Mouse (Mus musculus): ENCODE data around the gene Smyd5. TPM values are rescaled to one million over a fixed set of nuclear protein-coding genes. Genes with fewer than 3 reads are reported as not detected.

Gene Smyd5
- polyA plus RNA-seq, 1 experiment from 2014 or later: 30.5 TPM

GRCm38 (mm10) chr6:85403039-85403438 lies 28.8 kb upstream of the Smyd5 start:
- Histone ChIP-seq H3K27me3 (ENCODE audit: control insufficient read depth, insufficient read depth, low read length) (peaks cover 11% of the 10 kb centered on the region), H3K4me3 (ENCODE audit: control insufficient read depth in 1 of 2, insufficient read depth in 1 of 2, low read depth in 1 of 2, low read length in 2 of 2) (no peak overlapping the region), H3K4me1 (ENCODE audit: control insufficient read depth in 2 of 2, insufficient read depth in 2 of 2, low read length in 2 of 2) (no peaks in the 10 kb centered on the region), H3K27ac (replicated peaks in 1 of 2; ENCODE audit: control insufficient read depth in 1 of 2, insufficient read depth in 1 of 2, low read depth in 2 of 2, low read length in 2 of 2) (no peak overlapping the region), H3K36me3 (ENCODE audit: control insufficient read depth, insufficient read depth, low read length) (no peaks in the 10 kb centered on the region), H3K9ac (ENCODE audit: low read length) (no peak overlapping the region), H3K4me2 (ENCODE audit: low read length) (no peak overlapping the region), H3K9me3 (ENCODE audit: control insufficient read depth, low read length) (no peaks in the 10 kb centered on the region)
- ATAC-seq (ENCODE audit: insufficient number of reproducible peaks, insufficient read depth, low FRiP score, low read depth): no peak
- WGBS: 77% methylated on average over 10 of the region's 10 CpGs

GRCm38 (mm10) chr6:85409003-85409402 lies 22.8 kb upstream of the Smyd5 start:
- peak overlapping the region in 1 of 2 experiments; percentile 26; a peak in 2 of 4 replicates for H3K4me3 ChIP-seq (ENCODE audit: control insufficient read depth in 1 of 2, insufficient read depth in 1 of 2, low read depth in 1 of 2, low read length in 2 of 2)
- no peak for ATAC-seq (ENCODE audit: insufficient number of reproducible peaks, insufficient read depth, low FRiP score, low read depth)

DNA sequence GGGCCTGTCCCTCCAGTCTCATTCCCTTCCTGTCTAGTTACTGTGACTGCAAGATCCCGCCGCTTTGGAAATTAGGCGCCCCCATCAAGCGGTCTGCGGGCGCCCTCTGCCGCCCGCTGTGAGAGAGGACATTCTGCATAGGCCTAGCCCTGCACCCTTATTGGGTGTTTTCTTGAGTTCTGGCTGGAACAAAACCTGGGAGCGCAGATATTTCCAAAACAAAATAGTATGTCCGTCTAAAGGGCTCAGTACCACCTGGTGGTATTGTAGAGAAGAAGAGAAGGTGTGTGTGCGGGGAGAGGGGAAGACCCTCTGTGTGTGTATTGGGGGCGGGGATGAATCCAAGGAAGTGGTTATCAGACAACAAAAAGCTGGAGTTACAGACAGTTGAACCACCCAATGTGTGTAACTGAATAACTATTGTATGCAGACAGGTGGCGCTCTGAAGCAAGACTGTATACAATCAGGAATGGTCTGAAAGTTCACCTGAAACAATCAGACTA lies 21.0 kb upstream of the Smyd5 start:
- ATAC-seq (ENCODE audit: insufficient number of reproducible peaks, insufficient read depth, low FRiP score, low read depth): no peak; the same call in 1 of the 2 replicates
- H3K4me2 ChIP-seq (ENCODE audit: low read length): peak overlapping the region; percentile 30; the same call in 1 of the 2 replicates
- H3K27ac ChIP-seq (replicated peaks in 1 of 2; ENCODE audit: control insufficient read depth in 1 of 2, insufficient read depth in 1 of 2, low read depth in 2 of 2, low read length in 2 of 2): no peak overlapping the region
- peaks cover 2 to 3% of the 10 kb centered on the region in 2 experiments; a peak in 2 of 4 replicates for H3K4me1 ChIP-seq (ENCODE audit: control insufficient read depth in 2 of 2, insufficient read depth in 2 of 2, low read length in 2 of 2)
- 10% methylated on average over 13 of the region's 13 CpGs for WGBS
- H3K9ac ChIP-seq (ENCODE audit: low read length): no peak overlapping the region
- H3K27me3 ChIP-seq (ENCODE audit: control insufficient read depth, insufficient read depth, low read length): peaks cover 37% of the 10 kb centered on the region
- H3K36me3 ChIP-seq (ENCODE audit: control insufficient read depth, insufficient read depth, low read length): no peaks in the 10 kb centered on the region
- no peaks in the 10 kb centered on the region for H3K9me3 ChIP-seq (ENCODE audit: control insufficient read depth, low read length)
- no peak overlapping the region for H3K4me3 ChIP-seq (ENCODE audit: control insufficient read depth in 1 of 2, insufficient read depth in 1 of 2, low read depth in 1 of 2, low read length in 2 of 2)

More at GRCm38 (mm10) chr6:85409003-85409402, 22.8 kb upstream of the Smyd5 start:
- 1% methylated on average over 31 of the region's 31 CpGs for WGBS
- Histone ChIP-seq H3K27ac (replicated peaks in 1 of 2; ENCODE audit: control insufficient read depth in 1 of 2, insufficient read depth in 1 of 2, low read depth in 2 of 2, low read length in 2 of 2) (no peak overlapping the region), H3K4me2 (ENCODE audit: low read length) (peak overlapping the region; percentile 51), H3K36me3 (ENCODE audit: control insufficient read depth, insufficient read depth, low read length) (no peaks in the 10 kb centered on the region), H3K4me1 (ENCODE audit: control insufficient read depth in 2 of 2, insufficient read depth in 2 of 2, low read length in 2 of 2) (peaks cover 2 to 3% of the 10 kb centered on the region in 2 experiments; a peak in 2 of 4 replicates), H3K9me3 (ENCODE audit: control insufficient read depth, low read length) (no peaks in the 10 kb centered on the region), H3K9ac (ENCODE audit: low read length) (peak overlapping the region; percentile 12), H3K27me3 (ENCODE audit: control insufficient read depth, insufficient read depth, low read length) (peaks cover 37% of the 10 kb centered on the region)

DNA sequence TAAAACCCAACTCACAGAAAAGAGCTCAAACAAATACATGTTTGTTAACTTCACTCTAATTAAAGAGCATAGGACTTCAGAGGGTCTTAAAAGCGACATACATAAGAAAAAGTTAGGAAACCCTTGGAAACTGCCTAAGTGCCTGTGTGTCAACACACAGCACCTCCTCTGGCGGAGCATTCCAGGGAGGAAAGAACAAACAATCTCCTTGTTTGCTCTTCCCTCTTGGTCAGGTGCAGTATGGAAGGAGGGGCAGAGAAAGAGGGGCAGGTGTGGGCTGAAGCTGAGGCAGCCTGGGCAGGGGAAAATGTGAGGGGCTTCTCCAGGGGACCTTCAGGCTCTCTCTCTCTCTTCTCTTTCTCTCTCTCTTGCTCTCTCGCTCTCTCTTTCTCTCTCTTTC lies 16.0 kb upstream of the Smyd5 start:
- Histone ChIP-seq H3K4me3 (ENCODE audit: control insufficient read depth in 1 of 2, insufficient read depth in 1 of 2, low read depth in 1 of 2, low read length in 2 of 2) (no peak overlapping the region), H3K4me1 (ENCODE audit: control insufficient read depth in 2 of 2, insufficient read depth in 2 of 2, low read length in 2 of 2) (no peaks in the 10 kb centered on the region), H3K36me3 (ENCODE audit: control insufficient read depth, insufficient read depth, low read length) (no peaks in the 10 kb centered on the region), H3K9ac (ENCODE audit: low read length) (no peak overlapping the region), H3K4me2 (ENCODE audit: low read length) (no peak overlapping the region), H3K27ac (replicated peaks in 1 of 2; ENCODE audit: control insufficient read depth in 1 of 2, insufficient read depth in 1 of 2, low read depth in 2 of 2, low read length in 2 of 2) (no peak overlapping the region), H3K27me3 (ENCODE audit: control insufficient read depth, insufficient read depth, low read length) (peaks cover 5% of the 10 kb centered on the region; the same call in 1 of the 2 replicates), H3K9me3 (ENCODE audit: control insufficient read depth, low read length) (no peaks in the 10 kb centered on the region)
- ATAC-seq (ENCODE audit: insufficient number of reproducible peaks, insufficient read depth, low FRiP score, low read depth): no peak
- 56% methylated on average over 3 of the region's 3 CpGs for WGBS

DNA sequence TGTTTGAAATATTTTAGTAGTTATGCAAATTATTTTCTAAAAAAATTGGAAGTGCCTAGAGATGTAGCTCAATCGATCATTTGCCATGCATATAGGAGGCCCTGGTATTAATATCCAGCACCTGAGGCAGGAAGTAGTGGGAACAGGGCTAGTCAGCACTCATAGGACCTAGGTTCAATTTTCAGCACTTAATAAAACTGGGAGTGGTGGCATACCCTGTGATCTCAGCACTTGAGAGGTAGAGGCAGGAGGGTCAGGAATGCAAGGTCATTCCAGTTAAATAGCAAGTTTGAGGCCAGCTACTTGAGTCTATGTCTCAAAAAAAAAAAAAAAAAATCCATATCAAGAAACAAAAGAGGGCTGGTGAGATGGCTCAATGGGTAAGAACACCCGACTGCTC lies 12.6 kb upstream of the Smyd5 start:
- ATAC-seq (ENCODE audit: insufficient number of reproducible peaks, insufficient read depth, low FRiP score, low read depth): no peak
- H3K4me3 ChIP-seq (ENCODE audit: control insufficient read depth in 1 of 2, insufficient read depth in 1 of 2, low read depth in 1 of 2, low read length in 2 of 2): no peak overlapping the region
- no peak overlapping the region for H3K4me2 ChIP-seq (ENCODE audit: low read length)
- H3K36me3 ChIP-seq (ENCODE audit: control insufficient read depth, insufficient read depth, low read length): no peaks in the 10 kb centered on the region
- 66% methylated on average over 2 of the region's 2 CpGs for WGBS
- H3K27me3 ChIP-seq (ENCODE audit: control insufficient read depth, insufficient read depth, low read length): peaks cover 22% of the 10 kb centered on the region
- no peaks in the 10 kb centered on the region for H3K4me1 ChIP-seq (ENCODE audit: control insufficient read depth in 2 of 2, insufficient read depth in 2 of 2, low read length in 2 of 2)
- H3K9ac ChIP-seq (ENCODE audit: low read length): no peak overlapping the region
- H3K27ac ChIP-seq (replicated peaks in 1 of 2; ENCODE audit: control insufficient read depth in 1 of 2, insufficient read depth in 1 of 2, low read depth in 2 of 2, low read length in 2 of 2): no peak overlapping the region
- H3K9me3 ChIP-seq (ENCODE audit: control insufficient read depth, low read length): no peaks in the 10 kb centered on the region

- Histone ChIP-seq H3K9ac (ENCODE audit: low read length) (peak within 1 kb of the TSS; percentile 17; the same call in 1 of the 2 replicates), H3K27me3 (ENCODE audit: control insufficient read depth, insufficient read depth, low read length) (peaks cover 31% of the 10 kb centered on the region), H3K36me3 (ENCODE audit: control insufficient read depth, insufficient read depth, low read length) (no peaks in the 10 kb centered on the region), H3K9me3 (ENCODE audit: control insufficient read depth, low read length) (no peaks in the 10 kb centered on the region), H3K4me2 (ENCODE audit: low read length) (peak within 1 kb of the TSS; percentile 47), H3K4me1 (ENCODE audit: control insufficient read depth in 2 of 2, insufficient read depth in 2 of 2, low read length in 2 of 2) (no peaks in the 10 kb centered on the region), H3K4me3 (ENCODE audit: control insufficient read depth in 1 of 2, insufficient read depth in 1 of 2, low read depth in 1 of 2, low read length in 2 of 2) (no peak within 1 kb of the TSS; a peak in 1 of 4 replicates), H3K27ac (replicated peaks in 1 of 2; ENCODE audit: control insufficient read depth in 1 of 2, insufficient read depth in 1 of 2, low read depth in 2 of 2, low read length in 2 of 2) (no peak within 1 kb of the TSS)
- 11% methylated on average over 28 of the region's 28 CpGs for WGBS
- ATAC-seq (ENCODE audit: insufficient number of reproducible peaks, insufficient read depth, low FRiP score, low read depth): no peak
Measured at GRCm38 (mm10) chr6:85423836-85424379, 7.9 kb upstream of the Smyd5 start, which contains the start of gene Noto. TSS of gene Noto (plus strand) at chr6:85423886.

- Histone ChIP-seq H3K27me3 (ENCODE audit: control insufficient read depth, insufficient read depth, low read length) (peaks cover 8% of the 10 kb centered on the region; the same call in 1 of the 2 replicates), H3K27ac (replicated peaks in 1 of 2; ENCODE audit: control insufficient read depth in 1 of 2, insufficient read depth in 1 of 2, low read depth in 2 of 2, low read length in 2 of 2) (no peak overlapping the region), H3K4me3 (ENCODE audit: control insufficient read depth in 1 of 2, insufficient read depth in 1 of 2, low read depth in 1 of 2, low read length in 2 of 2) (peak overlapping the region; percentile 70 to 94), H3K9ac (ENCODE audit: low read length) (peak overlapping the region; percentile 86), H3K36me3 (ENCODE audit: control insufficient read depth, insufficient read depth, low read length) (no peaks in the 10 kb centered on the region), H3K9me3 (ENCODE audit: control insufficient read depth, low read length) (no peaks in the 10 kb centered on the region), H3K4me1 (ENCODE audit: control insufficient read depth in 2 of 2, insufficient read depth in 2 of 2, low read length in 2 of 2) (peaks cover 5 to 7% of the 10 kb centered on the region in 2 experiments; a peak in 2 of 4 replicates), H3K4me2 (ENCODE audit: low read length) (peak overlapping the region; percentile 91)
- 55% methylated on average over 8 of the region's 8 CpGs for whole genome bisulfite sequencing
- ATAC-seq (ENCODE audit: insufficient number of reproducible peaks, insufficient read depth, low FRiP score, low read depth): no peak
Measured at GRCm38 (mm10) chr6:85431274-85431841, 431 bp upstream of the Smyd5 start.

Data from heart, embryonic 14.5 days (tissue).